Mouse (Mus musculus): Measurements from ENCODE around the gene C1ql4. TPM values are rescaled to one million over a fixed set of nuclear protein-coding genes. Genes with fewer than 3 reads are reported as not detected.

C1ql4 gene
- total and polyA plus RNA-seq, 2 experiments from 2014 or later, result 9.2 to 17.7 TPM

DNA sequence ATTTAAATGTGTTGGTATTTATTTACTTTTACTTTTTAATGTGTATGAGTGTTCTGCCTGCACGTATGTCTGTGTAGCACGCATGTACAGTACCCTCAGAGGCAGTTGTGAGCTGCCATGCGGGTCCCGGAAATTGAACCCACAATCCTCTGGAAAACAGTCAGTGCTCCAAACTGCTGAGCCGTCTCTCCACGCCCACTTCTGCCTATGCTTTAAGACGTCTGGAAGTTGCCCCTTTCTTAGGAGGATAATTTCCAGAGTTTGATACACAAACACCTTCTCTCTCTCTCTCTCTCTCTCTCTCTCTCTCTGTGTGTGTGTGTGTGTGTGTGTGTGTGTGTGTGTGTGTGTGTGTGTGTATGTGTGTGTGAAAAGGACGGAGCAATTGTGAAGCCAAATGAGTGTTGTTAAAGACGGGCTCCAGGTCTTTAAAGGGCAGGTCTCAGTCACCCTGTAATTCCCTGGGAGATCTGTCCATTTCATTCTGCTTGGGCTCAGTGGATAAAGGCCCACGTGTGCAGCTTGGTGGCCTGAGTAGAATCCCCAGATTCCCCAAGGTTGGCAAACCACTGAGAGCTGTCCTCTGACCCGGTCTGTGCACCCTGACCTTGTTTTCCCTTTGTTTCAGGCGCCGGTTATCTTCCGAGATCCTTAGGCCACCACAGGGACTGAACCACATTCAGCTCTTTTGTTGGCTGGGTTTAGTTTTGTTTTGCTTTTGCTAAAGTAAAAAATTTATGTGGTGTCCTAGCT is 26.9 kb upstream of the C1ql4 start:
- no peak for DNase-seq (ENCODE audit: low spot score)
- Histone ChIP-seq H3K4me2 (ENCODE audit: low read depth, low read length, poor library complexity, severe bottlenecking) (no peak overlapping the region), H3K27me3 (ENCODE audit: insufficient read depth, low read length) (no peaks in the 10 kb centered on the region), H3K4me1 (ENCODE audit: insufficient read depth, low read length) (no peaks in the 10 kb centered on the region), H3K9me3 (ENCODE audit: low read length) (no peaks in the 10 kb centered on the region), H3K36me3 (ENCODE audit: insufficient read depth, low read length) (no peaks in the 10 kb centered on the region), H3K27ac (ENCODE audit: low read depth, low read length) (no peak overlapping the region), H3K9ac (replicated peaks; ENCODE audit: low read length, poor library complexity, severe bottlenecking) (no peak overlapping the region), H3K4me3 (ENCODE audit: low read depth, low read length) (no peak overlapping the region)
- ATAC-seq (ENCODE audit: low FRiP score), result no peak
- WGBS, result 47% methylated on average over 14 of the region's 14 CpGs
- no peak for TF ChIP-seq CTCF (IDR thresholded peaks at IDR 0.05)

- peak overlapping the region; percentile 22; the same call in 1 of the 2 replicates for H3K4me2 ChIP-seq (ENCODE audit: low read depth, low read length, poor library complexity, severe bottlenecking)
Measured at GRCm38 (mm10) chr15:99113396-99113975, 25.9 kb upstream of the C1ql4 start.

DNA sequence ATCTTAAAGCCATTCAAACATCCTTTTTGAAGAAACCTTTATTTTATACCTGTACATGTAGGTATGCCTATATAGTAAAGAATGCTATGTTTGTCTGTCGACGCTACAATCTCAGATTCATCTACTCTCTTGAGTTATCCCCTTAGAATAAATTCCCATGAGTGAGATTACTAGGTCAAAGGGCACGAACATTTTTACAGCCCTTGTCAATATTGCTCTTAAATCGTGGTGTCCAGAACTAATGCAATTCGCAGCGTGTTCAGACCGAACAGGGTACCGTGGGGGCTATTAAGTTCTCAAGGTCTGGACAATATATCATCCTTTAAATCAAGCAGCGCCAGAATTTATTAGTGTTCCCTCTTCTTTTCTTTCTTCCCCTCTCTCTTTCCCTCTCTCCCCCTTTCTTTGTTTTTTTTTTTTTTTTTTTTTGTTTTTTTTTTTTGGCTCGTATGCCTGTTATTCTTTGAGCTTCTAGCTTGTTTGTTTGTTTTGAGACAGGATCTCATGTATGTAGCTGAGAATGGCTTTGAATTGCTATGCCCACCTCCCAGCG is 25.3 kb upstream of the C1ql4 start:
- no peak overlapping the region for H3K9ac ChIP-seq (replicated peaks; ENCODE audit: low read length, poor library complexity, severe bottlenecking)
- no peaks in the 10 kb centered on the region for H3K36me3 ChIP-seq (ENCODE audit: insufficient read depth, low read length)
- peak overlapping the region; percentile 22; the same call in 1 of the 2 replicates for H3K4me2 ChIP-seq (ENCODE audit: low read depth, low read length, poor library complexity, severe bottlenecking)
- no peaks in the 10 kb centered on the region for H3K9me3 ChIP-seq (ENCODE audit: low read length)
- DNase-seq (ENCODE audit: low spot score) (no peak), ATAC-seq (ENCODE audit: low FRiP score) (no peak)
- no peak for TF ChIP-seq CTCF (IDR thresholded peaks at IDR 0.05)
- H3K4me1 ChIP-seq (ENCODE audit: insufficient read depth, low read length), result no peaks in the 10 kb centered on the region
- 65% methylated on average over 11 of the region's 11 CpGs for WGBS
- H3K27ac ChIP-seq (ENCODE audit: low read depth, low read length), result no peak overlapping the region
- H3K4me3 ChIP-seq (ENCODE audit: low read depth, low read length), result no peak overlapping the region
- no peaks in the 10 kb centered on the region for H3K27me3 ChIP-seq (ENCODE audit: insufficient read depth, low read length)

More at GRCm38 (mm10) chr15:99113396-99113975, 25.9 kb upstream of the C1ql4 start:
- Histone ChIP-seq H3K9me3 (ENCODE audit: low read length) (no peaks in the 10 kb centered on the region), H3K4me1 (ENCODE audit: insufficient read depth, low read length) (no peaks in the 10 kb centered on the region), H3K27ac (ENCODE audit: low read depth, low read length) (no peak overlapping the region), H3K9ac (replicated peaks; ENCODE audit: low read length, poor library complexity, severe bottlenecking) (no peak overlapping the region), H3K4me3 (ENCODE audit: low read depth, low read length) (no peak overlapping the region), H3K36me3 (ENCODE audit: insufficient read depth, low read length) (no peaks in the 10 kb centered on the region), H3K27me3 (ENCODE audit: insufficient read depth, low read length) (no peaks in the 10 kb centered on the region)
- WGBS, result 11% methylated on average over 9 of the region's 9 CpGs
- ATAC-seq (ENCODE audit: low FRiP score) (no peak), DNase-seq (ENCODE audit: low spot score) (no peak)
- TF ChIP-seq CTCF (IDR thresholded peaks at IDR 0.05), result peak; percentile 63

DNA sequence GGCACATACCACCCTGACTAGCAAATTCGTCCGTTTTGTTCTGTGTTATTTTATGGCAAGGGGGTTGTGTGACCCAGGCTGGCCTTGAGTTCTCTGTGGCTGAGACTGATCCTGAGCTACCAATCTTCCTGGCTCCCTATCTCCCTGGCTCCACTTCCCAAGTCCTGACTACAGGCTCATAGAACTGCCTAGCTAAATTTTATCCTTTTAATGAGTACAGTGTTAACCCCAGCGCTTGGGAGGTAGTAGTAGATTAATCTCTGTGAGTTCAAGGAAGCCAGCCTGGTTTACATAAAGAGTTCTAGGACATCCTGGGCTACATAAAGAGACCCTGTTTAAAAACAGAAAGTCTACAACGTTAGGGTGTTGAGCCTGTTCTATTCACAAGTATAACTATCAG is 24.2 kb upstream of the C1ql4 start:
- no peak for TF ChIP-seq CTCF (IDR thresholded peaks at IDR 0.05)
- Histone ChIP-seq H3K27me3 (ENCODE audit: insufficient read depth, low read length) (no peaks in the 10 kb centered on the region), H3K27ac (ENCODE audit: low read depth, low read length) (no peak overlapping the region), H3K9me3 (ENCODE audit: low read length) (no peaks in the 10 kb centered on the region), H3K9ac (replicated peaks; ENCODE audit: low read length, poor library complexity, severe bottlenecking) (no peak overlapping the region), H3K36me3 (ENCODE audit: insufficient read depth, low read length) (no peaks in the 10 kb centered on the region), H3K4me1 (ENCODE audit: insufficient read depth, low read length) (no peaks in the 10 kb centered on the region), H3K4me3 (ENCODE audit: low read depth, low read length) (no peak overlapping the region), H3K4me2 (ENCODE audit: low read depth, low read length, poor library complexity, severe bottlenecking) (no peak overlapping the region)
- WGBS, result 72% methylated on average over 4 of the region's 4 CpGs
- ATAC-seq (ENCODE audit: low FRiP score) (no peak), DNase-seq (ENCODE audit: low spot score) (no peak)

- H3K4me1 ChIP-seq (ENCODE audit: insufficient read depth, low read length), result no peaks in the 10 kb centered on the region
- DNase-seq (ENCODE audit: low spot score) (no peak), ATAC-seq (ENCODE audit: low FRiP score) (no peak)
- H3K4me2 ChIP-seq (ENCODE audit: low read depth, low read length, poor library complexity, severe bottlenecking), result no peak overlapping the region
- no peak overlapping the region for H3K9ac ChIP-seq (replicated peaks; ENCODE audit: low read length, poor library complexity, severe bottlenecking)
- no peaks in the 10 kb centered on the region for H3K9me3 ChIP-seq (ENCODE audit: low read length)
- no peak overlapping the region for H3K4me3 ChIP-seq (ENCODE audit: low read depth, low read length)
- WGBS, result 91% methylated on average over 3 of the region's 3 CpGs
- TF ChIP-seq CTCF (IDR thresholded peaks at IDR 0.05), result no peak
- H3K27ac ChIP-seq (ENCODE audit: low read depth, low read length), result no peak overlapping the region
- no peaks in the 10 kb centered on the region for H3K36me3 ChIP-seq (ENCODE audit: insufficient read depth, low read length)
- H3K27me3 ChIP-seq (ENCODE audit: insufficient read depth, low read length), result no peaks in the 10 kb centered on the region
Measured at GRCm38 (mm10) chr15:99111139-99111538, 23.5 kb upstream of the C1ql4 start.

- Histone ChIP-seq H3K36me3 (ENCODE audit: insufficient read depth, low read length) (no peaks in the 10 kb centered on the region), H3K9me3 (ENCODE audit: low read length) (no peaks in the 10 kb centered on the region), H3K9ac (replicated peaks; ENCODE audit: low read length, poor library complexity, severe bottlenecking) (no peak overlapping the region), H3K4me1 (ENCODE audit: insufficient read depth, low read length) (no peaks in the 10 kb centered on the region), H3K4me2 (ENCODE audit: low read depth, low read length, poor library complexity, severe bottlenecking) (no peak overlapping the region), H3K4me3 (ENCODE audit: low read depth, low read length) (no peak overlapping the region), H3K27me3 (ENCODE audit: insufficient read depth, low read length) (no peaks in the 10 kb centered on the region), H3K27ac (ENCODE audit: low read depth, low read length) (no peak overlapping the region)
- 81% methylated on average over 3 of the region's 3 CpGs for WGBS
- no peak for DNase-seq (ENCODE audit: low spot score)
- ATAC-seq (ENCODE audit: low FRiP score), result no peak
- TF ChIP-seq CTCF (IDR thresholded peaks at IDR 0.05), result no peak
Measured at GRCm38 (mm10) chr15:99107866-99108265, 20.2 kb upstream of the C1ql4 start.

Data from midbrain, postnatal 0 days (tissue).